Mouse (Mus musculus): ENCODE results near the gene Olfr1424. TPM values are rescaled to one million over a fixed set of nuclear protein-coding genes. Genes with fewer than 3 reads are reported as not detected.

The Olfr1424 gene
- total RNA-seq, 1 experiment from 2014 or later = not detected

Other genes starting within 250 kb of the Olfr1424 start
- gene Stx3, start 243.3 kb downstream of the Olfr1424 start, total RNA-seq (2021) = 8.0 and 10.1 TPM in 2 replicates
- not detected in 2 replicates for gene Olfr1417, start 223.5 kb downstream of the Olfr1424 start, total RNA-seq (2021)
- not detected in 2 replicates for gene Olfr1418, start 201.6 kb downstream of the Olfr1424 start, total RNA-seq (2021)
- gene Olfr1419, start 187.6 kb downstream of the Olfr1424 start, total RNA-seq (2021) = not detected in 2 replicates
- not detected in 2 replicates for gene Olfr1420, start 176.1 kb downstream of the Olfr1424 start, total RNA-seq (2021)
- gene Patl1, start 150.3 kb downstream of the Olfr1424 start, total RNA-seq (2021) = 30.2 and 31.7 TPM in 2 replicates
- gene Osbp, start 96.7 kb downstream of the Olfr1424 start, total RNA-seq (2021) = 63.9 and 65.6 TPM in 2 replicates
- not detected in 2 replicates for gene Olfr1423, start 21.4 kb downstream of the Olfr1424 start, total RNA-seq (2021)
- gene Olfr1425, start 15.0 kb upstream of the Olfr1424 start, total RNA-seq (2021) = not detected in 2 replicates
- not detected in 2 replicates for gene Olfr1426, start 29.3 kb upstream of the Olfr1424 start, total RNA-seq (2021)
- gene Olfr1427, start 40.7 kb upstream of the Olfr1424 start, total RNA-seq (2021) = not detected in 2 replicates
- not detected in 2 replicates for gene Olfr1428, start 53.2 kb upstream of the Olfr1424 start, total RNA-seq (2021)
- gene Olfr76, start 60.5 kb upstream of the Olfr1424 start, total RNA-seq (2021) = not detected in 2 replicates
- not detected in 2 replicates for gene Olfr1555-ps1, start 107.4 kb upstream of the Olfr1424 start, total RNA-seq (2021)
- not detected in 2 replicates for gene Olfr1431, start 138.0 kb upstream of the Olfr1424 start, total RNA-seq (2021)
- gene Olfr1432, start 169.9 kb upstream of the Olfr1424 start, total RNA-seq (2021) = not detected in 2 replicates
- gene Olfr262, start 179.0 kb upstream of the Olfr1424 start, total RNA-seq (2021) = not detected in 2 replicates
- gene Olfr235, start 198.3 kb upstream of the Olfr1424 start, total RNA-seq (2021) = not detected in 2 replicates
- not detected in 2 replicates for gene Olfr1434, start 217.2 kb upstream of the Olfr1424 start, total RNA-seq (2021)
- gene Olfr1436, start 236.4 kb upstream of the Olfr1424 start, total RNA-seq (2021) = not detected in 2 replicates

All from adrenal gland, postnatal 14 days (tissue).